Mouse (Mus musculus) layer of hippocampus, adult 18-20 months (tissue): ENCODE data around the gene Pklr. TPM values are rescaled to one million over a fixed set of nuclear protein-coding genes. Genes with fewer than 3 reads are reported as not detected.

Experiments used
- DNase-seq, 2 experiments: peaks; one replicate each; pipeline ENCODE4 v3.0.0; 2022; ENCODE audit warnings: low spot score in 2 of 2
- total RNA-seq, 2 experiments: library from RNA; stranded (reverse); gene quantifications; 2 replicates each; pipeline ENCODE4 v1.2.3; 2021

Gene Pklr
- total RNA-seq, 2 experiments from 2014 or later = 0.15 TPM; not detected in 1

- DNase-seq = no peak
Measured at GRCm38 (mm10) chr3:89193351-89193750, 57.4 kb downstream of the Pklr start.

GRCm38 (mm10) chr3:89193853-89194252 is 57.9 kb downstream of the Pklr start:
- no peak for DNase-seq

Other genes with a start within 250 kb of the Pklr start
- 10 to 100 TPM; 21.6 to 21.9 TPM for gene Msto1, start 222.1 kb upstream of the Pklr start, total RNA-seq
- 10 to 100 TPM; 85.4 to 89.7 TPM for gene Ash1l, start 185.5 kb upstream of the Pklr start, total RNA-seq
- 100 to 1,000 TPM; 111 to 118 TPM for gene Dap3, start 185.0 kb upstream of the Pklr start, total RNA-seq
- gene Rusc1, start 42.8 kb upstream of the Pklr start, total RNA-seq = 100 to 1,000 TPM; 128 to 134 TPM
- gene Gm43738, start 35.0 kb upstream of the Pklr start, total RNA-seq = not detected
- 10 to 100 TPM; 83.7 to 91.9 TPM for gene Fdps, start 34.2 kb upstream of the Pklr start, total RNA-seq
- 10 to 100 TPM in 1 of 2 experiments, 1 to 10 TPM in 1; 9.6 to 13.1 TPM for gene Hcn3, start 24.1 kb downstream of the Pklr start, total RNA-seq
- 10 to 100 TPM; 42.3 to 43.5 TPM for gene Clk2, start 28.7 kb downstream of the Pklr start, total RNA-seq
- 10 to 100 TPM; 68.5 to 69.8 TPM for gene Scamp3, start 41.3 kb downstream of the Pklr start, total RNA-seq
- 10 to 100 TPM; 49.0 to 59.9 TPM for gene Fam189b, start 47.0 kb downstream of the Pklr start, total RNA-seq
- gene Gba, start 66.8 kb downstream of the Pklr start, total RNA-seq = 10 to 100 TPM; 57.3 to 59.9 TPM
- gene Thbs3, start 79.0 kb downstream of the Pklr start, total RNA-seq = 10 to 100 TPM; 30.5 to 30.7 TPM
- gene Mtx1, start 90.9 kb downstream of the Pklr start, total RNA-seq = 10 to 100 TPM; 84.9 to 91.6 TPM
- under 1 TPM; 0.71 to 0.84 TPM for gene Muc1, start 92.9 kb downstream of the Pklr start, total RNA-seq
- gene Krtcap2, start 109.8 kb downstream of the Pklr start, total RNA-seq = 10 to 100 TPM; 78.0 to 81.3 TPM
- 10 to 100 TPM; 83.1 to 86.0 TPM for gene Trim46, start 110.2 kb downstream of the Pklr start, total RNA-seq
- gene Dpm3, start 123.2 kb downstream of the Pklr start, total RNA-seq = 10 to 100 TPM; 64.2 to 66.9 TPM
- 10 to 100 TPM; 43.7 to 52.2 TPM for gene Slc50a1, start 134.4 kb downstream of the Pklr start, total RNA-seq
- 10 to 100 TPM in 1 of 2 experiments, 1 to 10 TPM in 1; 8.4 to 11.4 TPM for gene Efna1, start 145.0 kb downstream of the Pklr start, total RNA-seq
- 10 to 100 TPM; 78.2 to 80.1 TPM for gene Efna3, start 186.8 kb downstream of the Pklr start, total RNA-seq
- gene Efna4, start 201.9 kb downstream of the Pklr start, total RNA-seq = under 1 TPM; 0.53 to 0.77 TPM
- gene Adam15, start 213.9 kb downstream of the Pklr start, total RNA-seq = 100 to 1,000 TPM; 120 to 126 TPM
- under 1 TPM; 0.22 to 0.41 TPM for gene Dcst2, start 225.8 kb downstream of the Pklr start, total RNA-seq
- not detected for gene Dcst1, start 229.1 kb downstream of the Pklr start, total RNA-seq